Mouse (Mus musculus) limb, embryonic 14.5 days (tissue): ENCODE measurements around the gene Cnot1. TPM values are rescaled to one million over a fixed set of nuclear protein-coding genes. Genes with fewer than 3 reads are reported as not detected.

ENCODE experiments used
- ATAC-seq: fragments of 200-750 bp; cut with Nextera tagmentation; 2 replicates; pipeline ENCODE4 v1.8.0; 2017; ENCODE audit warnings: low read depth, moderate number of reproducible peaks, moderate TSS enrichment; ENCODE audit not compliant: low FRiP score
- DNase-seq: peaks from one replicate; pipeline ENCODE4 v3.0.0-alpha.2; 2015; ENCODE audit warnings: low spot score
- H3K27ac ChIP-seq: fragments of 300-500 bp; sonication (generic); replicated peaks from 2 replicates; pipeline ENCODE4 v1.5.1; 2014; ENCODE audit warnings: low read depth, mild to moderate bottlenecking, low read length, moderate library complexity, mixed read lengths
- H3K27me3 ChIP-seq: fragments of 300-500 bp; sonication (generic); 2 replicates; pipeline ENCODE4 v1.6.1; 2014; ENCODE audit warnings: low read length, mixed read lengths; ENCODE audit not compliant: control insufficient read depth, insufficient read depth
- H3K36me3 ChIP-seq: fragments of 300-500 bp; sonication (generic); 2 replicates; pipeline ENCODE4 v1.6.1; 2014; ENCODE audit warnings: mild to moderate bottlenecking, low read length, moderate library complexity, mixed read lengths; ENCODE audit not compliant: control insufficient read depth, insufficient read depth
- H3K4me1 ChIP-seq: fragments of 300-500 bp; sonication (generic); 2 replicates; pipeline ENCODE4 v1.6.1; 2014; ENCODE audit warnings: antibody characterized with exemption, low read length, mixed read lengths; ENCODE audit not compliant: control insufficient read depth, insufficient read depth
- H3K4me2 ChIP-seq: fragments of 300-500 bp; sonication (generic); replicated peaks from 2 replicates; pipeline ENCODE4 v1.6.1; 2014; ENCODE audit warnings: low read depth, mild to moderate bottlenecking, low read length, moderate library complexity; ENCODE audit not compliant: severe bottlenecking
- H3K4me3 ChIP-seq: fragments of 300-500 bp; sonication (generic); replicated peaks from 2 replicates; pipeline ENCODE4 v1.5.1; 2014; ENCODE audit warnings: low read length
- H3K9ac ChIP-seq: fragments of 300-500 bp; sonication (generic); 2 replicates; pipeline ENCODE4 v1.6.1; 2014; ENCODE audit warnings: mild to moderate bottlenecking, low read depth, low read length, moderate library complexity; ENCODE audit not compliant: severe bottlenecking
- H3K9me3 ChIP-seq: fragments of 300-500 bp; sonication (generic); 2 replicates; pipeline ENCODE4 v1.6.1; 2016; ENCODE audit warnings: low read length; ENCODE audit not compliant: control insufficient read depth
- POLR2A ChIP-seq: fragments of 200-500 bp; IDR thresholded peaks from 2 replicates; pipeline ENCODE4 v1.8.0; 2012; ENCODE audit warnings: inconsistent platforms, mild to moderate bottlenecking, moderate library complexity, borderline replicate concordance; ENCODE audit not compliant: insufficient read depth, insufficient read length; ENCODE audit errors: extremely low read depth
- WGBS: fragments of 180-500 bp; shearing (Covaris S2); extraction: QIAGEN DNeasy Blood & Tissue Kit; methylation state at CpG from one replicate; pipeline ENCODE4 v1.1.7; 2014; 5-methylcytosine and 5-hydroxymethylcytosine counted together
- polyA plus RNA-seq, 2 experiments: library from polyadenylated mRNA; depleted of rRNA in 1 of 2; stranded (reverse) in 1 of 2; unstranded in 1 of 2; fragments of >200 nt; fragmentation: Nextera tagmentation in 1 of 2; extraction: Ambion mirVana in 1 of 2; gene quantifications; 2 replicates each; pipeline versions ENCODE4 v1.2.1 to v1.2.3; 2012 to 2014

The Cnot1 gene
- polyA plus RNA-seq, 2 experiments, result 84.1 to 110 TPM

DNA sequence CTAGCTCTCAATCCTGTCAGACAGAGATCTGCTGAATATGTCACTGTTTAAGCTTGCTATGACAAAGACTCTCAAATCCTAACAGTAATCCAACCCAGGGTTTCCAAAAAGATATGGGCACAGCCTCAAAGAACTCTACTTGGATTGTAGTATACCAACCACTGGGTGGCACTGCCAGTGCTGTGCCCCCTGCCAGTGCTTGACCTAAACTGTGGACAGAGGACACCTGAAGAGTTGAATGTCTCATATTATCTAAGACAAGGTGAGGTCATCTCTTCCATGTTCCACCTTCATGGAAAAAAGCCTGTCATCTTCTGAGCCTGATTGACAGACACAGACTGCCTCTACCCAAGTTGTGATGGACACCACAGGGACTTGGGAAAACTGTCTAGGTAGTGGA lies 24.6 kb downstream of the Cnot1 start:
- no peak for DNase-seq
- H3K4me3 ChIP-seq, result no peak overlapping the region
- no peak overlapping the region for H3K27ac ChIP-seq
- H3K4me1 ChIP-seq, result no peaks in the 10 kb centered on the region
- no peak for TF ChIP-seq POLR2A
- no peaks in the 10 kb centered on the region for H3K27me3 ChIP-seq
- H3K9ac ChIP-seq, result no peak overlapping the region
- H3K4me2 ChIP-seq, result no peak overlapping the region
- ATAC-seq, result no peak
- no peaks in the 10 kb centered on the region for H3K9me3 ChIP-seq
- H3K36me3 ChIP-seq, result peaks cover 71% of the 10 kb centered on the region

DNA sequence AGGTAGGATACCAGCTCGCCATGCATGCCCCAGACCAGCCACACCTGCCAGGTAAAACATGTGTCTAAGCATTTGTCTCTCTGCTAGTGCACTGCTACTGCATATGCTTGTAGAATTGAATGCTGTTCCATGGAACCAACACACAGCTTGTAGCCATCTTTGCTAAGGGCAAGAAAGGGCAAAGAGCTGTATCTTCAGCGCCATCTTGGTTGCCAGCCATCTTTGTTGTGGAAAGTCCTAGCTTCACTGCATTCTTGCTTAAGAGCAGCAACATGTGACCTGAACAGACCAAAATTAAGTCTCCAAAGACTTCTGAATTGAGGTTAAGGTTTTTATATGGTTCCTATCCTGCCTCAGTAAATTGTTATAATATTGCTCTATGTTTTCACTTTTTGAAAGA lies 25.5 kb downstream of the Cnot1 start:
- Histone ChIP-seq H3K9ac (no peak overlapping the region), H3K27me3 (no peaks in the 10 kb centered on the region), H3K36me3 (peaks cover 63% of the 10 kb centered on the region), H3K9me3 (no peaks in the 10 kb centered on the region), H3K4me3 (no peak overlapping the region), H3K4me1 (no peaks in the 10 kb centered on the region), H3K27ac (no peak overlapping the region), H3K4me2 (no peak overlapping the region)
- WGBS, result 94% methylated on average over 2 of the region's 2 CpGs
- no peak for TF ChIP-seq POLR2A
- ATAC-seq, result no peak
- no peak for DNase-seq

DNA sequence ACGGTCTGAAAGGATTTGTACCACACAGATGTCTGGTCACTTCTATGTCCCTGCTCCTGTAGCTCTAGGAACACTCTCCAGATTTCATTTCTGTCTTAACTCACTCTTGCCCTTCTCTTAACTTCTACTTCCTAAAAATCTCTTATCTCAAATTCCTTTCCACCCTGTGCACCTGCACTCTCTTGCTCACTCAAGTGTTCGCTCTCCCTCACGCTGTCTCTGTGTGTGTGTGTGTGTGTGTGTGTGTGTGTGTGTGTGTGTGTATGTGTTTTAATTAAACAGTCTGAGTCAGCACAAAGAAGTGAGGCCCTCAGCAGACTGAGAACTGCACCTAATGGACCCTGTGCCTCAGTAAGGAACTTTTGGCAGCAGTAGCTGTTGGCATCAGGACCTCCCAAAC lies 26.2 kb downstream of the Cnot1 start:
- Histone ChIP-seq H3K4me3 (no peak overlapping the region), H3K36me3 (peaks cover 57% of the 10 kb centered on the region), H3K27ac (no peak overlapping the region), H3K4me1 (no peaks in the 10 kb centered on the region), H3K9ac (no peak overlapping the region), H3K27me3 (no peaks in the 10 kb centered on the region), H3K4me2 (no peak overlapping the region), H3K9me3 (no peaks in the 10 kb centered on the region)
- ATAC-seq (no peak), DNase-seq (no peak)
- TF ChIP-seq POLR2A, result no peak
- WGBS, result 93% methylated on average over 3 of the region's 3 CpGs

DNA sequence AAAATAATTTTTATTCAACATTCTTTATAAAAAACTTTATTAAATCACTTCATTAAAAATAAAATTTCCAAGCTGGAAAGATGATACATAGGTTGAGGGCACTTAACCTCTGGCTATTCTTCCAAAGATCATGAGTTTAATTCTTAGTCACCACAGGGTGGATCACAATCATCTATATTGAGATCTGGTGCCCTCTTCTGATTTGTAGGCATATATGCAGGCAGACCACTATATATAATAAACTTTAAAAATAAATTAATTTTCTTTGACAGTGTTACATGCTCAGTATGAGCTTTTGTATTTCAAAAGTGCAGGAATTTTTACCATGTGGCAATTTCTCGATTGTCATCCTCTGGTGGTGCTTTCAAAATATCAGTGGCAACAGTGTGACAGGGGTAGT lies 43.1 kb downstream of the Cnot1 start:
- Histone ChIP-seq H3K9ac (no peak overlapping the region), H3K9me3 (no peaks in the 10 kb centered on the region), H3K36me3 (peaks cover 90% of the 10 kb centered on the region), H3K4me1 (no peaks in the 10 kb centered on the region), H3K4me2 (no peak overlapping the region), H3K27ac (no peak overlapping the region), H3K27me3 (no peaks in the 10 kb centered on the region), H3K4me3 (no peak overlapping the region)
- no peak for TF ChIP-seq POLR2A
- WGBS, result 92% methylated on average over 1 of the region's 1 CpGs
- no peak for DNase-seq
- ATAC-seq, result no peak

DNA sequence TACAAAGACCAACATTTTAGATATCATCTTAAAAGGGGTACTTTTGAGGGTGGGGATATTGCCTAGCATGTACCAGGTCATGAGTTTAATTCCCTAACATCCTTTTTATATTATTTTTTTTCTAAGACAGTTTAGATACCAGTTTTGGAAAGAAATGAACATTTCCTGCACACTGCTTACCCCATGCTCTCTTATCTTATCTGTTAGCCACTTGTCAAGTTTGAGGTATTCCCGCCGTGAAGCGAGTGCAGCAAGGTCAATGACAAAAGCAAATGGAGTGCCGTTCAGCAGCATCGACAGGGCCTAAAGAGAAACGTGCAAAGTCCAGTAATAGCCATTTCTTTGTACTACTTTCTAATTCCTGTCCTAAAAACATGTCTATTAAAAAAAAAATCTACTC lies 46.9 kb downstream of the Cnot1 start:
- DNase-seq, result no peak
- H3K4me1 ChIP-seq, result no peaks in the 10 kb centered on the region
- TF ChIP-seq POLR2A, result no peak
- H3K4me3 ChIP-seq, result no peak overlapping the region
- H3K27me3 ChIP-seq, result no peaks in the 10 kb centered on the region
- no peak overlapping the region for H3K4me2 ChIP-seq
- H3K9me3 ChIP-seq, result no peaks in the 10 kb centered on the region
- peaks cover 88% of the 10 kb centered on the region for H3K36me3 ChIP-seq
- H3K27ac ChIP-seq, result no peak overlapping the region
- ATAC-seq, result no peak
- H3K9ac ChIP-seq, result no peak overlapping the region
- WGBS, result 92% methylated on average over 6 of the region's 6 CpGs

DNA sequence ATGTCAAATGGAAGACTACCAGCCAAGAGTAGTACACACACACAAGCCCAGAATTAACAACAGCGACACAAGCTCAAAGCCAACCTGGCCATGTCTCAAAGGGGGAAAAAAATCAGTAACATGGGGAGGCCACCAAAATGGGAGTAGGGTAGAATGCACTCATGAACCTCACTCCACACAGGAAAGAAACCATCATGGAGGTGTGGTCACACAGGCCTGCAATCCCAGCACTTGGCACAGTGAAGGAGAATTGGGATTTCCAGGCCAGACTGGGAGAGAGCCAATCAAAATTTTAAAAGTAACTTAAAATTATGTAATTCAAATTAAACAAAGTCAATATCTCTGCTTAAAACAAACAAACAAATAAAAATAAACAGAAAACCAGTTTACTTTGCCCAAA lies 55.3 kb downstream of the Cnot1 start:
- Histone ChIP-seq H3K4me2 (no peak overlapping the region), H3K4me1 (no peaks in the 10 kb centered on the region), H3K9ac (no peak overlapping the region), H3K9me3 (no peaks in the 10 kb centered on the region), H3K27ac (no peak overlapping the region), H3K36me3 (peaks cover 84% of the 10 kb centered on the region), H3K4me3 (no peak overlapping the region), H3K27me3 (no peaks in the 10 kb centered on the region)
- DNase-seq (no peak), ATAC-seq (no peak)
- TF ChIP-seq POLR2A, result no peak
- 92% methylated on average over 1 of the region's 1 CpGs for WGBS
